Mouse (Mus musculus) heart, postnatal 36 days (tissue): ENCODE results near the gene Acsm3. TPM values are rescaled to one million over a fixed set of nuclear protein-coding genes. Genes with fewer than 3 reads are reported as not detected.
"Not testable (repeated sequence)": the region's sequence is repeated elsewhere in the genome, so short reads cannot be mapped to it uniquely, and the experiment has no call there.

Experiments
- DNase-seq, 2 experiments: peaks; one replicate each; pipeline ENCODE4 v3.0.0; 2021 to 2022
- intact Hi-C: fragments of 180-260 bp; cut with DNase I; formaldehyde crosslinking; loops from one replicate; pipeline ENCODE4 v1.15.1; 2025
- total RNA-seq, 2 experiments: library from RNA; stranded (reverse); gene quantifications; 2 replicates each; pipeline ENCODE4 v1.2.3; 2021

The Acsm3 gene
- under 1 TPM; 0.38 to 0.83 TPM for total RNA-seq

DNA sequence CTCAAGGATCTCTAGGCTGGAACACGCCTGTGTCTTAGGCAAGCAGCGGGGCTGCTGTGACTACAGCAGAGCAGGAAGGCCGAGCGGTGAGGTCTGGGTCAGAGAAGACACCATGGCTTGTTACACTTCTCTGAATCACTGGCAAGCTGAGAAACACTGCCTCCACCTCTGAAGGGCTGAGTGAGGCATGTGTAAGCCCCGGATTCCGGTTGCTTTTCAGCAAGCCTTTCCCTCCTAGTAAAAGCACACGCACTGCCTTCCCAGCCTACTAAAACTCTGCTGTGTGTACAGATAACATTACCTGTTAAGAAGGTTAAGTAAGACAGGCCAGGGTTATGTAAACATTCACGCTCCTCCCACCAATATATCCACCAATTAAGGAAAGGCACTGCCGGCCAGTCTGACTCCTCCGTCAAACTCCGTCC, at the start of gene Acsm3:
Acsm3 (plus strand) TSS at position 397 of the 425 bp plus-strand sequence.
- DNase-seq = no peak
- intact Hi-C loops = no loop called here

DNA sequence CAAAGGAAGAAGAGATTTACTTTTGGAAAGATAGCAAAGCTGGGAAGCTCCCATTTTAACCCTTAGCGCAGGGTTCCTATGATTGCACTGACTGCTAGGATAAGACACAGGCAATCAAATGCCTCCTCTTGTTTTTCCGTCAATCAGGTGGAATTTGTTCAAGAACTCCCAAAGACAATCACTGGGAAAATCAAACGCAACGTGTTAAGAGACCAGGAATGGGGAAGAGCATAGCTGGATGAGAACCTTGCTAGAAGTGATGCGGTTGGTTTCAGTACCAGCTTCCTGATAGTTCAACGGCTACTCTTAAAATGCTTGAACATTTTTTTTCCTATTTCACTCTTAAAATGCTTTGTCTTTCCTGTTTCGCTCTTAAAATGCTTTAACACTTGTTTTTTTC, 46.6 kb upstream of the Acsm3 start:
- DNase-seq = no peak
- intact Hi-C loops = no loop called here

DNA sequence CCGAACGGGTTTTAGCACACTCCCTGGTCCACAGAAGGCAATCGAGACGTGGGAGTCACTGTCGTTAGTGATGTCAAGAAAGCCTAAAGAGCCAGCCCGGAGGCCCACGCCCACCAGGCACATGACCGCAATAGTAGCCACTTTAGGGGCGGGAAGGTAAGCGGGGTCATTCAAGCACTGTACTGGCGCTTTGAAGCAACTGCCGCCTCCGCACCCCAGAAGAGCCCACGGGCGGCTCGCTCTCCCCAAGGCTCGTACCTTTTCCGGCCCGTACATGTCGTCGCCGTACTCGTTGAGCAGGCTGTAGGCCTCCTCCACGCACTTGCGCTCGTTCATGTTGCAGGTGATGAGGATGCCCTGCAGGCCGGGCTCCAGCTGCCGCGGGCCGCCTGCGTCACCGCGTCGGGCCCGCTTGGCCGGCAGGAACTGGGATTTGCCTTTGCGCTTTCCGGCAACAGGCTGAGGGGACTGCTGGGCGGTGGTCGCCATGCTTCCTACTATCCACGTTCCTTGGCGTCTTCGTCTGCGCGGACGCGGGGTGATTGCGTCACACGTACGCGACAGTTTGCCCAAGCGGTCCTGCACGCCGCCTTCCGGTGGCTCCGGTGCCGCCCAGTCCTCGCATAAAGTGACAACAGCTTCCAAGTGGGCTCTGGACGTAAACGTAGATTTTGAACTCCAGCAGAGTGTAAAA, 40.3 kb upstream of the Acsm3 start, which contains the start of gene Thumpd1:
Thumpd1 (minus strand) TSS at position 546 of the 694 bp plus-strand sequence.
- intact Hi-C loops = loop anchor here (2.0 to 5.0 kb wide), 2 partner anchors 74 to 172 kb away; partner anchors contain the start of genes Eri2 and Rexo5
- peak; percentile 93 to 96 for DNase-seq

- no peak for DNase-seq
- intact Hi-C loops = loop anchor here (2.0 to 5.0 kb wide), 2 partner anchors 74 to 171 kb away; partner anchors contain the start of genes Eri2 and Rexo5
These were observed 39.8 kb upstream of the Acsm3 start for GRCm38 (mm10) chr7:119720947-119721310.

DNA sequence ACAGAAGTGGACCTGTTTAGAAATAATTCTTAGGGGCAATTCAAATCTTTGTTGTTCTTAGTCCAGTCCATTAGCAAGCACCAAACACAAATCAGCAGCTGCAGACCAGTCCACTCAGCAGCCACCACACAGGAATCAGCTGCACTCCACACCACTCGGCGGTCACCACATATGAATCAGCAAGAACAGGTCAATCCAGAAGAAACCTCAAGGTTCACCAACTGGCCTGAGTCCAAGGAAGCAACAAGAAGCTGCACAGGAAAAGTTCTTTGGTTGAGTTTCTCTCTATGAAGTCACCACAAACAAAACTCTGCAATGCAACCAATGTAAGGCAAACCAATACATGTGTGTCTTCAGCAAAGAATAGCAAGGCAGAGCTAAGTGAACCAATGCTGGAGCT, 33.1 kb upstream of the Acsm3 start:
- intact Hi-C loops = no loop called here
- DNase-seq = no peak

- DNase-seq, intact Hi-C loops: not testable (repeated sequence)
These were observed 29.5 kb upstream of the Acsm3 start for GRCm38 (mm10) chr7:119731262-119731661.

DNA sequence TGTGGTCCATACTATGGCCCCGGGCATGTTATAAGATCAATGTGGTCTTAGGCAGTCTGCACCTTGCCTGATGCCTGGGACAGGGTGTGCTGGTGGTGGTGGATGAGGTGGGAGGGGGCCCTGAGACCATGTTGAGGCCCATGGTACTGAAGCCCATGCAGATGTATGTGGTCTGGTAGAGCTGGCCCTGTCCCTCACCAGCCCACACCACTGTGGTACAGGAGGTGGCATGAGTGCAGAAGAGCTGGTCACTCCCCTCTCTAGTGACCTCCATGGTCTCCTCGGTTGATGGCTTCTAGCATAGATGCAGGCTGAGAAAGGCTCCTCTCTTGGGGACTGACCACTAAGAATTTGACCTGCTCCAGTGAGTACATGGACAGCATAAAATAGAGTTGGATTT, 21.8 kb upstream of the Acsm3 start:
- intact Hi-C loops = no loop called here

GRCm38 (mm10) chr7:119739798-119740468, 20.8 kb upstream of the Acsm3 start:
- peak in 1 of 2 experiments; percentile 10 for DNase-seq
- intact Hi-C loops = not testable (repeated sequence)

More for the DNA sequence above, 21.8 kb upstream of the Acsm3 start:
- no peak for DNase-seq

- DNase-seq = no peak
- intact Hi-C loops = no loop called here
These were observed 16.4 kb upstream of the Acsm3 start for GRCm38 (mm10) chr7:119744321-119744720.

DNA sequence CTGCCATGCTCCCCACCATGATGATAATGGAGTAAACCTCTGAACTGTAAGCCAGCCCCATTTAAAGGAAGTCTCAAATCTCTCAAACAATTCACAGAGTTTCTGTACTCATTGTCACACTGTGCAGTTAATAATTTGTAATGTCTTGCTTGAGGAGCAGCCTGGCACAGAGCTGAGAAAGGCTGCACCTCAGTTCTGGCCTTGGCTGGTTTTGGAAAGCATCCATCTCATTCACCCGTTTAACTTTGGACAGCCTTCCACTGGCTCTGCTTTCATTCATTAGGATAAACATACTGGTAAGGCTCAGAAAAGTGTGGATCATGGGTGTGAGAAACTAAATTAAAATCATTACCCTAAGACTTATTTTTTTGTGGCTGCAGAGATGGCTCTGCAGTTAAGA, 14.9 kb upstream of the Acsm3 start:
- no peak for DNase-seq
- intact Hi-C loops = no loop called here

GRCm38 (mm10) chr7:119748761-119749160, 12.0 kb upstream of the Acsm3 start:
- DNase-seq = no peak
- intact Hi-C loops = no loop called here

GRCm38 (mm10) chr7:119749942-119750341, 10.8 kb upstream of the Acsm3 start:
- intact Hi-C loops = no loop called here
- DNase-seq = no peak

- DNase-seq = no peak
- intact Hi-C loops = no loop called here
These were observed 7.0 kb upstream of the Acsm3 start for GRCm38 (mm10) chr7:119753696-119754095.

DNA sequence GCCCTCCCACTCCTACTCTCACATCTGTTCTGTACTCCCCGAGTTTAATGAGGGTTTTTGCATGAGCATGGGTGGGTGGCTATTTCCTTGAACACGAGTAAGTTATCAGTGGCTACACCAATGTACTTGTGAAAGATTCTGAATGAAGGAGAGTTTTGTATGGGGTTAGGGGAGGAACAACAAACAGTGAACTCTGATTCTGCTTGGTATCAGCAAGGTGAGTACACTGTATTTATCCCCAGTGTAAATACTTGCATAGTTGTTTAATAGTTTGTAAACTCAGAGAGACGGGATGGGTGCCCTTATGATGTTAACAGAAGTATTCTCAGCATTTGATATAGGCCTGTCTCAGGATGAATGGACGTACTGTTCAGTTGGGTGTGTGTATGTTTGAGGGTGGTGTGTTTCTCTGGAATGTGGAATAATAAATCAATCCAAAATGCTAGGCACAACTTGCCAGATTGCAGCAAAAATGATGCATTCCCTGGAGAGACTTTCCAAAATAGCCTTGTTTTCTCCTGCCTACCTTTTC, 1.5 kb downstream of the Acsm3 start:
- intact Hi-C loops = no loop called here
- no peak for DNase-seq

- intact Hi-C loops = no loop called here
- DNase-seq = no peak
These were observed 3.7 kb downstream of the Acsm3 start for GRCm38 (mm10) chr7:119764377-119764776.

- DNase-seq = no peak
- intact Hi-C loops = no loop called here
These were observed 6.3 kb downstream of the Acsm3 start for GRCm38 (mm10) chr7:119766996-119767395.

DNA sequence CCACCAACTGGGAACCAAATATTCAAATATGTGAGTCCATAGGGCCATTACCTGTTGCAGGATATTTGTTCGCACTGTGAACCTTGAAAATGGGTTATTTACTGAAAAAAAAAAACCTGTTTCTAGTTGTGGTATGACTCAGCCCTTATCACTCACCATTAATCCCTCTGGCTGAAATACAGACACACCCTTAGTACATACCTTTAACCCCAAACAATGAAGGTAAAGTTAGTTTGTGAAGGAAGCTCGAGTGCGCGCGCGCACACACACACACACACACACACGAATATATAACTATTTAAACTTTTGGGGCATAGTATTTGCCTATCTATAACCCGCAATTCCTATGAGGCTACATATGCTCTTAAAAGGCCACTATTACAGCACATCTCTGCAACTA, 9.2 kb downstream of the Acsm3 start:
- intact Hi-C loops = no loop called here
- DNase-seq = no peak

DNA sequence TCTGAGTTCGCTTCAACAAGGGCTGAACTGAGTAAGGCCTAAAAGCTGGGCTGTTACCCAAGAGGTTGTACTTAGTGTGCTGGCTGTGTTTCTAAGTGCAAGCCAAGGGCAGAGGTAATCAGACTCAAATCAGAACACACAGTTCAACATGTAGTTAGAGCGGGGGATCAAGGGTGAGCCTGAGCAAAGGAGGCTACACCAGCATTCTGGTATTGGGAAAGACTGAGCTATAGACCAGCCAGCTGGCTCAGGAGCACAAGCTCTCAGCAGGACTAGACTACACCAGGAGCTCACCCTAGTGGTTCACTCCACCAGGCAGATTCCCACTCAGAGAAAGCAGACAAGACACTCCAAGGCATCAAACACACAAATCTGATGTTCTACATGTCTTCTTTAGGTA, 22.7 kb downstream of the Acsm3 start:
- no peak for DNase-seq
- intact Hi-C loops = no loop called here

GRCm38 (mm10) chr7:119784908-119785307, 24.2 kb downstream of the Acsm3 start:
- intact Hi-C loops = no loop called here

GRCm38 (mm10) chr7:119789024-119789423, 28.3 kb downstream of the Acsm3 start:
- no peak for DNase-seq
- intact Hi-C loops = no loop called here

More at GRCm38 (mm10) chr7:119784908-119785307, 24.2 kb downstream of the Acsm3 start:
- DNase-seq = no peak

GRCm38 (mm10) chr7:119793586-119794250, 33.0 kb downstream of the Acsm3 start, which contains the start of the genes Rexo5 and Eri2:
Rexo5 (plus strand) TSS chr7:119794006.
Eri2 (minus strand) TSS chr7:119794058.
- DNase-seq = peak; percentile 81 to 85
- intact Hi-C loops = loop anchor here (2.0 to 5.0 kb wide), 2 partner anchors 73 to 104 kb away; partner anchors contain the start of genes Dcun1d3, Lyrm1 and Thumpd1
